Mouse (Mus musculus) midbrain, embryonic 14.5 days (tissue): ENCODE results near the gene Dpysl4. TPM values are rescaled to one million over a fixed set of nuclear protein-coding genes. Genes with fewer than 3 reads are reported as not detected.
A peak's percentile ranks its signal among the peaks of the same experiment; 100 is the strongest.

Experiments
- ATAC-seq: fragments of 200-750 bp; cut with Nextera tagmentation; 2 replicates; pipeline ENCODE4 v1.8.0; 2017; ENCODE audit warnings: moderate number of reproducible peaks, moderate library complexity; ENCODE audit not compliant: low FRiP score, low TSS enrichment
- DNase-seq: peaks from one replicate; pipeline ENCODE4 v3.0.0-alpha.2; 2015
- H3K27ac ChIP-seq: fragments of 300-500 bp; sonication (generic); replicated peaks from 2 replicates; pipeline ENCODE4 v1.5.1; 2014; ENCODE audit warnings: mild to moderate bottlenecking, low read depth, low read length, moderate library complexity
- H3K27me3 ChIP-seq: fragments of 300-500 bp; sonication (generic); 2 replicates; pipeline ENCODE4 v1.6.1; 2014; ENCODE audit warnings: low read length, control low read depth, mixed read lengths; ENCODE audit not compliant: control insufficient read depth, insufficient read depth
- H3K36me3 ChIP-seq: fragments of 300-500 bp; sonication (generic); 2 replicates; pipeline ENCODE4 v1.6.1; 2014; ENCODE audit warnings: low read length, control low read depth; ENCODE audit not compliant: control insufficient read depth, insufficient read depth
- H3K4me1 ChIP-seq: fragments of 300-500 bp; sonication (generic); 2 replicates; pipeline ENCODE4 v1.6.1; 2014; ENCODE audit warnings: mild to moderate bottlenecking, antibody characterized with exemption, low read length, control low read depth; ENCODE audit not compliant: control insufficient read depth, insufficient read depth
- H3K4me2 ChIP-seq: fragments of 300-500 bp; sonication (generic); 2 replicates; pipeline ENCODE4 v1.6.1; 2014; ENCODE audit warnings: mild to moderate bottlenecking, low read length, moderate library complexity
- H3K4me3 ChIP-seq: fragments of 300-500 bp; sonication (generic); replicated peaks from 2 replicates; pipeline ENCODE4 v1.5.1; 2014; ENCODE audit warnings: low read depth, low read length
- H3K9ac ChIP-seq: fragments of 300-500 bp; sonication (generic); replicated peaks from 2 replicates; pipeline ENCODE4 v1.6.1; 2014; ENCODE audit warnings: mild to moderate bottlenecking, low read length, moderate library complexity
- H3K9me3 ChIP-seq: fragments of 300-500 bp; sonication (generic); 2 replicates; pipeline ENCODE4 v1.6.1; 2016; ENCODE audit warnings: low read length, control low read depth, mixed read lengths; ENCODE audit not compliant: control insufficient read depth
- WGBS: fragments of 180-500 bp; shearing (Covaris S2); extraction: QIAGEN DNeasy Blood & Tissue Kit; methylation state at CpG from one replicate; pipeline ENCODE4 v1.1.7; 2014; 5-methylcytosine and 5-hydroxymethylcytosine counted together
- polyA plus RNA-seq: library from polyadenylated mRNA; unstranded; fragments of >200 nt; fragmentation: Nextera tagmentation; extraction: Ambion mirVana; gene quantifications from 2 replicates; pipeline ENCODE4 v1.2.1, GENCODE M21; 2014

Gene Dpysl4
- polyA plus RNA-seq, 1 experiment from 2014 or later, result 215 TPM

DNA sequence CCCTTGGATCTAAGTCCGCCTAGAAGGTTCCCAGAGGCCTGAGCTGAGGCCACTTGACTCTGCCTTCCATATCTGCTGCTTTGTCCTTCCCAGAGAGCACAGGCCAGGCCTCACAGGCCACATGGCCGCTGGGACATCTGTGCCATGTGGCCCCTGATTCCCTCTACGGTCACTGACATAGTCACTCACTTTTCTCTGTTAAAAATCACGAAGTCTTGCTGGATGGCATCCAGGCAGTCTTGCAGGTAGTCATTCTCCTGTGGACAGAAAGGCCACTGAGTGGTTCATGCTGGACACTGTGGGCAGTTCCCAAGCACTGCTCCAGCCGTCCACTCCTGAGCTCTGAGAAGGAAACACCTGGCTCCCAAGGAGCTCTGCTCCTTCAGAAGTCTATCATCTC lies 19.3 kb downstream of the Dpysl4 start:
- no peaks in the 10 kb centered on the region for H3K4me1 ChIP-seq
- no peak for DNase-seq
- H3K9me3 ChIP-seq, result no peaks in the 10 kb centered on the region
- H3K9ac ChIP-seq, result no peak overlapping the region
- H3K4me3 ChIP-seq, result no peak overlapping the region
- ATAC-seq, result no peak
- H3K27ac ChIP-seq, result no peak overlapping the region
- 81% methylated on average over 5 of the region's 5 CpGs for WGBS
- H3K27me3 ChIP-seq, result no peaks in the 10 kb centered on the region
- peaks cover 17% of the 10 kb centered on the region for H3K36me3 ChIP-seq
- no peak overlapping the region for H3K4me2 ChIP-seq

- Histone ChIP-seq H3K4me3 (no peak overlapping the region), H3K27ac (no peak overlapping the region), H3K9ac (no peak overlapping the region), H3K9me3 (no peaks in the 10 kb centered on the region), H3K27me3 (no peaks in the 10 kb centered on the region), H3K4me2 (no peak overlapping the region), H3K36me3 (peaks cover 10% of the 10 kb centered on the region), H3K4me1 (no peaks in the 10 kb centered on the region)
- DNase-seq, result no peak
- no peak for ATAC-seq
- 88% methylated on average over 7 of the region's 7 CpGs for WGBS
Observed at GRCm38 (mm10) chr7:139105705-139106104, 19.9 kb downstream of the Dpysl4 start.

DNA sequence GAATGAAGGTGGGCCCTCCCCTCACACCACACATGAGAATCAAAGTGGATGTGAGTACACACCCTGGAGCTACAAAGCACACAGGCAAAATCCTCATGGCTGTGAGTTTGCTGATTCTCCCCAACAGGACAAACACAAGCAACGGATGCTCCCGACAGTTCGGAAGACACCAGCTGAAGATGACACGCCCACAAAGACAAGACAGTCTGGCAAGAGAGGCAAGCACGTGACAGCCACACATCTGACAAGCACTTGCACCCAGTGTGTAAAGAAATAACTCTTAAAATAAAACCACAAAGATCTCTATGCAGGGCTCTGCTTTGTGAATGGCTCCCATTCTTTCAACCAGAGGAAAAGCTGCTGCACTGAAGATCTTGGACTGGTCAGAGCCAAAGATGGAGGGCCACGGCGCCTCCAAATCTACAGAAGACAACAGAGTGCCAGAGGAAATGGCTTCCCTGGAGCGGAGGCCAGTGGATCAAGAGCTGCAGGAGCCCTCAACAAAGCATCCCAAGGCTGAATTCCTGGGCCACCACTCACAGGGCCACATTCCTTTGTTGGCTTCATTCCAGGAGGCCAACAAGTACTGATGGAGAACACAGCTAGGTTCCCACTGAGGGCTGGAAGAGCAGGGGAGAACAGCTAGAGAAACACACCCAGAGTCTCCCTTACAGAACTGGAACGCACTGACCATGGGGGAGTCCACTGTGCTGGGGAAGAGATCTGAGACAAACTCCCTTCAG lies 22.3 kb downstream of the Dpysl4 start:
- Histone ChIP-seq H3K27me3 (no peaks in the 10 kb centered on the region), H3K4me2 (no peak overlapping the region), H3K4me1 (no peaks in the 10 kb centered on the region), H3K4me3 (no peak overlapping the region), H3K27ac (no peak overlapping the region), H3K36me3 (no peaks in the 10 kb centered on the region), H3K9ac (no peak overlapping the region), H3K9me3 (no peaks in the 10 kb centered on the region)
- no peak for ATAC-seq
- DNase-seq, result no peak
- 88% methylated on average over 9 of the region's 9 CpGs for WGBS

DNA sequence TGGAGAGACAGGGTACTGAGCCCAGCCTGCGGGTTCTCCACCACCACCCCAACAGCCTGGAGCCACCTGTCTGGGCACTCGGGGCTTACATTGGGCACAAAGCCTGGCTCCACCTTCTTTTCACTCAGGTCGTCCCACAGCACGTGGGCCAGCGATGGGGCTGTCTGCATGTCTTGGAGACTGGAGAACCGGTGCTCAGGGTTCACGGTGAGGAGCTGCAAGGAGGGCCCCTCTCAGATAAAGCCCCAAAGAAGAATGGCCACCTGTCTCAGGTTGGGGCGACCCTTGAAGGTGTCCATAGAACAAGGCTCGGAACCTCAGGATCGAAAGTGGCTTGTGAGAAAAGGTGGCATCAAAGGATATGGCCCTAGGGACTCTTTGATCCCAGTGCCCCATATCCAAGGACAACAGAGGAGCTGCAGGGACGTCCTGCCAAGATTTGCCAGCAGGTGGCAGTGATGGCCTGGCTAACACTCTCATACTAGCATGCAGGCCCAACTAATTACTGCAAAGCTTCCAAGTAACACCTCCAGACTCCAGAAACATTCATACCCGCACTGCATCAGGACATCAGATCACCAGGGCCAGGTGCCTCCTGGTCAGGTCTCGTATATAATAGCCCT lies 33.5 kb downstream of the Dpysl4 start:
- H3K36me3 ChIP-seq, result no peaks in the 10 kb centered on the region
- peak; percentile 92 for DNase-seq
- no peaks in the 10 kb centered on the region for H3K9me3 ChIP-seq
- no peaks in the 10 kb centered on the region for H3K27me3 ChIP-seq
- WGBS, result 42% methylated on average over 13 of the region's 13 CpGs
- H3K9ac ChIP-seq, result no peak overlapping the region
- no peak overlapping the region for H3K4me3 ChIP-seq
- ATAC-seq, result peak; percentile 48; the same call in 1 of the 2 replicates
- H3K4me1 ChIP-seq, result no peaks in the 10 kb centered on the region
- no peak overlapping the region for H3K4me2 ChIP-seq
- H3K27ac ChIP-seq, result no peak overlapping the region

DNA sequence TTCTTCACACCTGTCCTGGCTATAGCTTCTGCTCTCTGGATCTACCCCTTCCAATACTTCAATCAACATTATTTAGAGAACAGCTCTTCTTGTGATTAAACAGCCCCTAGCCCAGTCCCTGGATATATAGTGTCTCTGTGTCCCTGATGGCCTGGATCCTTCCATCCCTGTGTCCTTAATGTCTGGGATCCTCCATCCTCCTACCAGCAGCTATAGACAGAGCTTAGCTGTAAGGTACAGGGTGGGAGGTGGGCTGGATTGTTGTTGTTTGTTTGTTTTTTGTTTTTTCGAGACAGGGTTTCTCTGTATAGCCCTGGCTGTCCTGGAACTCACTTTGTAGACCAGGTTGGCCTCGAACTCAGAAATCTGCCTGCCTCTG lies 34.0 kb downstream of the Dpysl4 start:
- no peak overlapping the region for H3K9ac ChIP-seq

DNA sequence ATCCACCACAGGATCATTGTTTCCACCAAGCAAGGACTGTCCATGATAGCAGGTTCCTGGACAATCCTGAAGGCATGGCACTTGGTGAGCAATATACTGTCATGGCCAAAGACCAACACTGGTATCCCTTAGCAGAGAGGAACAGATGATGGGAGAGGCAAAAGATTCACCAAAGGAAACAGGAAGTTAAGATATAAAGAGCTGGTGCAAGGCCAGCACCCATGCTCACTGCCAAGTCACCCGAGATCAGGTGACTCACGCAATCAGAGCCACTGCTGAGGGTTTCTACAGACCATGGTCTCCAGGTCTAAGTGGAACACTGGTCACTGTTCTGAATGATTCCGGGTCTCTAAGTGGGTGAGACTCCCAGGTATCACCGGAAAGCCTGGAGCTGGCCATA lies 40.1 kb downstream of the Dpysl4 start:
- WGBS, result 93% methylated on average over 4 of the region's 4 CpGs
- no peaks in the 10 kb centered on the region for H3K27me3 ChIP-seq

More for the DNA sequence above, 34.0 kb downstream of the Dpysl4 start:
- Histone ChIP-seq H3K4me3 (no peak overlapping the region), H3K27me3 (no peaks in the 10 kb centered on the region), H3K27ac (no peak overlapping the region), H3K36me3 (no peaks in the 10 kb centered on the region), H3K4me2 (no peak overlapping the region), H3K4me1 (no peaks in the 10 kb centered on the region), H3K9me3 (no peaks in the 10 kb centered on the region)
- ATAC-seq (no peak), DNase-seq (no peak)
- 65% methylated on average over 2 of the region's 2 CpGs for WGBS

DNA sequence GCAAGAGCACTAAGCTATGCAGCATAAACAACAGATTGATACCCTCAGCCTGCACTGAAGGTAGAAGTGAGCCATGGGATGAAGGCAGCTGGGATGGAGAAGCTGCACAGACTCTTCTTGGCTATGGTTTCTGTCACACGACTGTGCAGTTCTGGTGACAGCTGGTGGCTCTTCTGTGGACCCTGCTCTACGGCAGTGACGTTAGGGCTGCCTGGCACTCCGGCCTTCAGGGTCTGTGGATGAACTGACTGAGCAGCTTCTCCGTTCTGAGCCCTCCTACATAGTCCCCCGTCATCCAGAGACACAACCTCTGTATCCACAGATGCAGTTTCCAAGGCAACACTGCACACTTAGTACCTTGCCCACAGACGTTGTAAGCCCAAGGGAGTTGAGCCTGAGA lies 40.7 kb downstream of the Dpysl4 start:
- no peak for ATAC-seq
- no peak overlapping the region for H3K4me2 ChIP-seq
- 0 out of 2 replicates have a peak, but pooled peaks cover 3% of the 10 kb centered on the region for H3K4me1 ChIP-seq
- 70% methylated on average over 7 of the region's 7 CpGs for WGBS
- no peaks in the 10 kb centered on the region for H3K36me3 ChIP-seq
- no peaks in the 10 kb centered on the region for H3K9me3 ChIP-seq
- H3K4me3 ChIP-seq, result no peak overlapping the region
- no peak overlapping the region for H3K27ac ChIP-seq
- H3K9ac ChIP-seq, result no peak overlapping the region
- no peaks in the 10 kb centered on the region for H3K27me3 ChIP-seq
- no peak for DNase-seq

More for the DNA sequence above, 40.1 kb downstream of the Dpysl4 start:
- no peaks in the 10 kb centered on the region for H3K36me3 ChIP-seq
- DNase-seq, result no peak
- no peak for ATAC-seq
- H3K4me1 ChIP-seq, result 0 out of 2 replicates have a peak, but pooled peaks cover 3% of the 10 kb centered on the region
- no peak overlapping the region for H3K27ac ChIP-seq
- H3K4me3 ChIP-seq, result no peak overlapping the region
- H3K9ac ChIP-seq, result no peak overlapping the region
- H3K4me2 ChIP-seq, result no peak overlapping the region
- no peaks in the 10 kb centered on the region for H3K9me3 ChIP-seq

DNA sequence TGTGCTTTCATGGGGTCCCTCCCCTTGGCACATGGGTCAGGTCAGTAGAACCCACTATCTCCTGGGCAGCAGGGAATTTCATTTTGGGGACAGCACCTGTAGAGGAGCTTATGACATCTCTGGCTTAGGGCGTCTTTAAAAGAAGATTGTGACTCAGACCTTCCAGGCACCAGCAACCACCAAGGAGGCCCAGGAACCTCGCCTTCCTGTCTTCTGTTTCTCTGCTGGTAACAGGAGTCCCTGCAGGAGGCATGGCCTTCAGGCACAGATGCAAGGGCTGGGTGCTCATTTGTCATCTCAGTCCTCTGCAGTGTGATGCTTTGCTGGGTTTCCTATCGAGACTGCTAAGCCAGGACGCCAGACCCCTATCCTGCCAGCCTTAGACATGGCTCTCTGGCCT lies 43.2 kb downstream of the Dpysl4 start:
- Histone ChIP-seq H3K4me3 (no peak overlapping the region), H3K4me1 (peaks cover 6% of the 10 kb centered on the region; the same call in 1 of the 2 replicates), H3K36me3 (no peaks in the 10 kb centered on the region), H3K9ac (no peak overlapping the region), H3K27ac (no peak overlapping the region), H3K27me3 (no peaks in the 10 kb centered on the region), H3K4me2 (no peak overlapping the region), H3K9me3 (no peaks in the 10 kb centered on the region)
- WGBS, result 78% methylated on average over 4 of the region's 4 CpGs
- ATAC-seq (no peak), DNase-seq (no peak)

GRCm38 (mm10) chr7:139130361-139130760 lies 44.6 kb downstream of the Dpysl4 start:
- Histone ChIP-seq H3K4me1 (peaks cover 6% of the 10 kb centered on the region; the same call in 1 of the 2 replicates), H3K36me3 (no peaks in the 10 kb centered on the region), H3K27me3 (no peaks in the 10 kb centered on the region), H3K4me3 (no peak overlapping the region), H3K27ac (no peak overlapping the region), H3K9ac (no peak overlapping the region), H3K4me2 (no peak overlapping the region), H3K9me3 (no peaks in the 10 kb centered on the region)
- DNase-seq (peak; percentile 27), ATAC-seq (no peak)
- WGBS, result 44% methylated on average over 6 of the region's 6 CpGs
